Mouse (Mus musculus) myocyte (in vitro differentiated cells): ENCODE measurements around the gene Gm44973. TPM values are rescaled to one million over a fixed set of nuclear protein-coding genes. Genes with fewer than 3 reads are reported as not detected.

Source experiments
- H3K27me3 ChIP-seq: one replicate; pipeline ENCODE4 v1.6.1; 2011; ENCODE audit not compliant: control insufficient read depth, insufficient read depth, insufficient read length
- H3K36me3 ChIP-seq: one replicate; pipeline ENCODE4 v1.6.1; 2011; ENCODE audit not compliant: control insufficient read depth, insufficient read depth
- H3K4me2 ChIP-seq: one replicate; pipeline ENCODE4 v1.6.1; 2011; ENCODE audit warnings: low read depth, control low read depth
- H3K4me3 ChIP-seq: one replicate; pipeline ENCODE4 v1.5.1; 2011; ENCODE audit warnings: mild to moderate bottlenecking, control low read depth, moderate library complexity
- H3K79me2 ChIP-seq: one replicate; pipeline ENCODE4 v1.6.1; 2011; ENCODE audit not compliant: control insufficient read depth, insufficient read depth
- H3ac ChIP-seq: one replicate; pipeline ENCODE4 v1.6.1; 2011; ENCODE audit not compliant: control insufficient read depth, insufficient read length
- CEBPB ChIP-seq: IDR thresholded peaks from 2 replicates; pipeline ENCODE4 v1.6.1; 2011; ENCODE audit warnings: mild to moderate bottlenecking, moderate library complexity; ENCODE audit not compliant: poor library complexity, insufficient read depth, severe bottlenecking
- E2F4 ChIP-seq: IDR thresholded peaks from one replicate; pipeline ENCODE4 v1.6.1; 2011; ENCODE audit warnings: mild to moderate bottlenecking, control low read depth, moderate library complexity; ENCODE audit not compliant: insufficient read depth
- MAX ChIP-seq: IDR thresholded peaks from one replicate; pipeline ENCODE4 v1.6.1; 2011; ENCODE audit warnings: low read depth, mild to moderate bottlenecking, control low read depth
- MYOD1 ChIP-seq, 3 experiments: IDR thresholded peaks; one replicate each; pipeline ENCODE4 v1.6.1; 2011; ENCODE audit warnings: control low read depth in 2 of 3, low read depth in 2 of 3, mild to moderate bottlenecking in 2 of 3, moderate library complexity in 1 of 3; ENCODE audit not compliant: insufficient read length in 2 of 3, control insufficient read depth in 1 of 3
- MYOG ChIP-seq, 3 experiments: IDR thresholded peaks; one replicate each; pipeline ENCODE4 v1.6.1; 2011; ENCODE audit warnings: control low read depth in 2 of 3, low read depth in 2 of 3, mild to moderate bottlenecking in 2 of 3; ENCODE audit not compliant: insufficient read length in 2 of 3, control insufficient read depth in 1 of 3, insufficient read depth in 1 of 3
- POLR2A ChIP-seq: IDR thresholded peaks from one replicate; pipeline ENCODE4 v1.6.1; 2011; ENCODE audit warnings: low read depth, mild to moderate bottlenecking, control low read depth, moderate library complexity; ENCODE audit not compliant: insufficient read length
- POLR2AphosphoS2 ChIP-seq: IDR thresholded peaks from one replicate; pipeline ENCODE4 v1.6.1; 2011; ENCODE audit warnings: low read depth, control low read depth; ENCODE audit not compliant: insufficient read length
- REST ChIP-seq: IDR thresholded peaks from one replicate; pipeline ENCODE4 v1.6.1; 2011; ENCODE audit warnings: mild to moderate bottlenecking, control low read depth, moderate library complexity; ENCODE audit not compliant: insufficient read depth, insufficient read length
- SRF ChIP-seq: IDR thresholded peaks from one replicate; pipeline ENCODE4 v1.6.1; 2011; ENCODE audit warnings: low read depth; ENCODE audit not compliant: control insufficient read depth, insufficient read length
- TCF12 ChIP-seq: IDR thresholded peaks from one replicate; pipeline ENCODE4 v1.6.1; 2011; ENCODE audit warnings: mild to moderate bottlenecking, control low read depth; ENCODE audit not compliant: poor library complexity, insufficient read depth, severe bottlenecking
- TCF3 ChIP-seq: IDR thresholded peaks from one replicate; pipeline ENCODE4 v1.6.1; 2011; ENCODE audit warnings: low read depth, control low read depth; ENCODE audit not compliant: insufficient read length
- USF1 ChIP-seq: IDR thresholded peaks from one replicate; pipeline ENCODE4 v1.6.1; 2011; ENCODE audit warnings: low read depth, mild to moderate bottlenecking, control low read depth, moderate library complexity
- polyA plus RNA-seq: library from polyadenylated mRNA; unstranded; fragments of >200 nt; fragmentation: generic; extraction: Trizol; gene quantifications from one replicate; pipeline ENCODE4 v1.2.1, GENCODE M21; 2012; ENCODE audit warnings: missing spikeins

Gene Gm44973
- polyA plus RNA-seq, result not detected

- no peak for TF ChIP-seq E2F4
- TF ChIP-seq POLR2AphosphoS2, result no peak
- TF ChIP-seq MYOD1 (IDR thresholded peaks at IDR 0.05; ENCODE audit: control insufficient read depth in 1 of 3, insufficient read length in 2 of 3, low read depth in 2 of 3), result peak in 1 of 3 experiments; percentile 3
- peak in 1 of 3 experiments; percentile 15 for TF ChIP-seq MYOG (IDR thresholded peaks at IDR 0.05; ENCODE audit: control insufficient read depth in 1 of 3, insufficient read depth in 1 of 3, insufficient read length in 2 of 3, low read depth in 2 of 3)
- no peak for TF ChIP-seq SRF
- no peak for TF ChIP-seq TCF3
- TF ChIP-seq POLR2A, result peak; percentile 38
- Histone ChIP-seq H3K79me2 (peaks cover 22% of the 10 kb centered on the region), H3K4me2 (peak within 1 kb of the TSS; percentile 95), H3K36me3 (peaks cover 6% of the 10 kb centered on the region), H3ac (peak within 1 kb of the TSS; percentile 66), H3K27me3 (no peaks in the 10 kb centered on the region), H3K4me3 (peak within 1 kb of the TSS; percentile 74)
Observed at GRCm38 (mm10) chr7:5015118-5016001, at the start of gene Gm44973. Gene Gm44973, plus strand, starts transcription at chr7:5015496.

DNA sequence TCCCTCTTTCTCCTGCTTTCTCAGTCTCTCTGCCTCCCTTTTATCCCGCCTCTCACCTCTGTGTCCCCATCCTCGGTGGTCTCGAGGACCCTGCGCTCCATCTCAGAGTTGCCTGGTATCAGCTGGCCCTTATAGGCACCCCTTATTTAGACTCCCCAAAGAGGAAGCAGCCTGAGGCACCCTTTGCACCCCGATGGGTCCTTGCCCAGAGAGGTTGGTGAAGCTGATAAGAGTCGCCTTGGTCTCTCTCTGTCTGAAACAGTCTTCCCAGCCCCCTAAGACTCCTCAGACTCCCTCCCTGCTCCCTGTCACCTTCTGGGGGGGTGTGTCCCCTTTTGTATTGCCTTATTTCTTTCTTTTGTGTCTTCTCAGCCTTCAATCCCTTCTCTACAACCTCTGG, 44.2 kb upstream of the Gm44973 start, which contains the start of gene Sbk3:
TSS of gene Sbk3 (minus strand) at position 101 of the 400 bp plus-strand sequence.
- H3K4me2 ChIP-seq, result no peak within 1 kb of the TSS
- H3K27me3 ChIP-seq, result no peaks in the 10 kb centered on the region
- no peaks in the 10 kb centered on the region for H3K79me2 ChIP-seq
- no peak for TF ChIP-seq REST
- no peak for TF ChIP-seq MYOD1 (IDR thresholded peaks at IDR 0.05; ENCODE audit: control insufficient read depth in 1 of 3, insufficient read length in 2 of 3, low read depth in 2 of 3)
- TF ChIP-seq TCF3, result no peak
- TF ChIP-seq MAX, result no peak
- TF ChIP-seq TCF12, result no peak
- no peak for TF ChIP-seq CEBPB
- TF ChIP-seq POLR2AphosphoS2, result no peak
- TF ChIP-seq POLR2A, result no peak
- TF ChIP-seq E2F4, result no peak
- no peak for TF ChIP-seq MYOG (IDR thresholded peaks at IDR 0.05; ENCODE audit: control insufficient read depth in 1 of 3, insufficient read depth in 1 of 3, insufficient read length in 2 of 3, low read depth in 2 of 3)
- no peak for TF ChIP-seq SRF
- H3K4me3 ChIP-seq, result no peak within 1 kb of the TSS
- H3K36me3 ChIP-seq, result no peaks in the 10 kb centered on the region
- H3ac ChIP-seq, result no peak within 1 kb of the TSS

- no peak for TF ChIP-seq MYOD1 (IDR thresholded peaks at IDR 0.05; ENCODE audit: control insufficient read depth in 1 of 3, insufficient read length in 2 of 3, low read depth in 2 of 3)
- no peak for TF ChIP-seq E2F4
- TF ChIP-seq TCF12, result no peak
- TF ChIP-seq REST, result no peak
- TF ChIP-seq MYOG (IDR thresholded peaks at IDR 0.05; ENCODE audit: control insufficient read depth in 1 of 3, insufficient read depth in 1 of 3, insufficient read length in 2 of 3, low read depth in 2 of 3), result no peak
- no peak for TF ChIP-seq TCF3
- no peak for TF ChIP-seq CEBPB
- TF ChIP-seq SRF, result no peak
- no peak for TF ChIP-seq POLR2AphosphoS2
- no peak for TF ChIP-seq USF1
- TF ChIP-seq POLR2A, result no peak
- TF ChIP-seq MAX, result no peak
- Histone ChIP-seq H3ac (no peak overlapping the region), H3K27me3 (no peaks in the 10 kb centered on the region), H3K79me2 (no peaks in the 10 kb centered on the region), H3K36me3 (no peaks in the 10 kb centered on the region), H3K4me3 (no peak overlapping the region), H3K4me2 (no peak overlapping the region)
Observed at GRCm38 (mm10) chr7:4971710-4972109, 43.6 kb upstream of the Gm44973 start.

GRCm38 (mm10) chr7:4972321-4973047, 42.8 kb upstream of the Gm44973 start:
- Histone ChIP-seq H3ac (no peak overlapping the region), H3K4me3 (no peak overlapping the region), H3K4me2 (peak overlapping the region; percentile 74), H3K79me2 (no peaks in the 10 kb centered on the region), H3K27me3 (no peaks in the 10 kb centered on the region), H3K36me3 (no peaks in the 10 kb centered on the region)
- no peak for TF ChIP-seq POLR2A
- no peak for TF ChIP-seq TCF3
